Mouse (Mus musculus) CH12.LX (cell line): ENCODE measurements at regions not wholly inside any gene's neighbourhood (a gene's known extent, or its start where the extent isn't known, plus 50 kb on each side); places are given as distances from the start of the nearest gene placed in this dataset.

Source experiments
- BHLHE40 ChIP-seq: IDR thresholded peaks from 2 replicates; pipeline ENCODE4 v1.6.1; 2011; ENCODE audit warnings: mild to moderate bottlenecking, low read depth, low read length, improper control_type of control experiment
- CTCF ChIP-seq, 2 experiments: IDR thresholded peaks in 1 of 2; conservative IDR thresholded peaks in 1 of 2; 2 replicates each; pipeline ENCODE4 v1.5.1; 2011 to 2012; ENCODE audit warnings: low read depth in 2 of 2, low read length in 2 of 2, improper control_type of control experiment in 1 of 2, inconsistent platforms in 1 of 2, mild to moderate bottlenecking in 1 of 2, moderate library complexity in 1 of 2
- EP300 ChIP-seq: IDR thresholded peaks from 2 replicates; pipeline ENCODE4 v1.6.1; 2011; ENCODE audit warnings: low read length, improper control_type of control experiment
- POLR2A ChIP-seq: IDR thresholded peaks from 2 replicates; pipeline ENCODE4 v1.6.1; 2011; ENCODE audit warnings: low read depth, mild to moderate bottlenecking, improper control_type of control experiment, low read length
- POLR2AphosphoS2 ChIP-seq: IDR thresholded peaks from 2 replicates; pipeline ENCODE4 v1.6.1; 2011; ENCODE audit warnings: low read depth, low read length, improper control_type of control experiment
- SMC3 ChIP-seq: IDR thresholded peaks from 2 replicates; pipeline ENCODE4 v1.6.1; 2011; ENCODE audit warnings: low read depth, low read length, improper control_type of control experiment
- UBTF ChIP-seq: IDR thresholded peaks from 2 replicates; pipeline ENCODE4 v1.6.1; 2012; ENCODE audit warnings: low read depth, mild to moderate bottlenecking, inconsistent platforms, low read length, improper control_type of control experiment, moderate library complexity
- USF1 ChIP-seq: IDR thresholded peaks from 2 replicates; pipeline ENCODE4 v1.6.1; 2014; ENCODE audit warnings: low read depth, mild to moderate bottlenecking, inconsistent platforms, low read length, improper control_type of control experiment
- ZNF384 ChIP-seq: IDR thresholded peaks from 2 replicates; pipeline ENCODE4 v1.6.1; 2012; ENCODE audit warnings: low read depth, low read length, improper control_type of control experiment, inconsistent platforms

- TF ChIP-seq POLR2A (no peak), CTCF (conservative IDR thresholded peaks at IDR 0.05 in 1 of 2, IDR thresholded peaks at IDR 0.05 in 1 of 2; ENCODE audit: low read depth in 2 of 2, low read length in 2 of 2) (no peak), USF1 (no peak), ZNF384 (no peak), EP300 (no peak), SMC3 (no peak), POLR2AphosphoS2 (no peak), BHLHE40 (no peak), UBTF (no peak)
Measured at GRCm38 (mm10) chr12:29095406-29096032, 343.9 kb downstream of the Eipr1 start.
